Mouse (Mus musculus): Measurements from ENCODE around the gene Hist2h2be.
A peak's percentile ranks its signal among the peaks of the same experiment; 100 is the strongest.
"Not testable (repeated sequence)": the region's sequence is repeated elsewhere in the genome, so short reads cannot be mapped to it uniquely, and the experiment has no call there.

Hist2h2be gene

GRCm38 (mm10) chr3:96198601-96199251 is 22.2 kb upstream of the Hist2h2be start:
- DNase-seq (ENCODE audit: low spot score in 2 of 2): not testable (repeated sequence)

DNA sequence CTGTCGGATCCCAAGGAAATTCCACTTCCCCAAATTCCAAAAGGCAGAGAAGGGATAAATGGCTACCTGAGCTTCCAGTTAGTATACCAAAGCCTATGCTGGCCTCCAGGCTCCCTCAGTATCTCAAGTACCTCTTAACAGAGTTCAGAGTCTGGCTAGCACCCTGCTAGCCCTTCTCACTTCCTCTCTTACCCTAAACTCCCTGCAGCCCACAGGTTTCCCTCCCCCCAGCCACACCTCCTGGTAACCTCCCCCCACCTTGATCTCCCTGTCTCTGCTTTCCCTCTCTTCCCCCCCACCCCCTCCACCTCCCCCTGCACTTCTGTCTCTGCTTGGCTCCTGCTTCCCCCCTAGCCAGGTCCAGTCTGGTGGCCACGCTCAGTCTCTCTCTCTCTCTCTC is 21.2 kb upstream of the Hist2h2be start:
- DNase-seq (ENCODE audit: low spot score in 2 of 2): peak in 1 of 2 experiments; percentile 22

GRCm38 (mm10) chr3:96207819-96208218 is 13.1 kb upstream of the Hist2h2be start:
- DNase-seq (ENCODE audit: low spot score in 2 of 2): no peak

DNA sequence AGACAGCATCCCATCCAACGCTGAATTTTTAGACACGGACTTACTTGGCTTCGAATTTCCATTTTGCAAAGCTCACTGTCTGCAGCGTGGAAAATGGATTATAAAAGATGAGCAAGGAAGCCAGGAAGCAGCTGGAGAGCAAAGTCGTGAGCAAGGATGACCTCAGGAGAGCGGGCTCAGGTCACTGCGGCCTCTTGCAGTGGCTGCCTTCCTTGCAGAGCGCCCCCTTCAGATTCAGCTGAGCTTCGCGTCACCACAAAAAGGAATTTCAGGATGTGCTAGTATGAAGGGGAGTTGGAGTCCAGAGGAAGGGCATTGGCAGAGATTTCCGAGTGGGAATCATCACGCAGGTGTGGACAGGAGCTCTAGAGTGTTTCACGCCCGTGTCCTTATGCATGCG is 11.7 kb upstream of the Hist2h2be start:
- DNase-seq (ENCODE audit: low spot score in 2 of 2): no peak

DNA sequence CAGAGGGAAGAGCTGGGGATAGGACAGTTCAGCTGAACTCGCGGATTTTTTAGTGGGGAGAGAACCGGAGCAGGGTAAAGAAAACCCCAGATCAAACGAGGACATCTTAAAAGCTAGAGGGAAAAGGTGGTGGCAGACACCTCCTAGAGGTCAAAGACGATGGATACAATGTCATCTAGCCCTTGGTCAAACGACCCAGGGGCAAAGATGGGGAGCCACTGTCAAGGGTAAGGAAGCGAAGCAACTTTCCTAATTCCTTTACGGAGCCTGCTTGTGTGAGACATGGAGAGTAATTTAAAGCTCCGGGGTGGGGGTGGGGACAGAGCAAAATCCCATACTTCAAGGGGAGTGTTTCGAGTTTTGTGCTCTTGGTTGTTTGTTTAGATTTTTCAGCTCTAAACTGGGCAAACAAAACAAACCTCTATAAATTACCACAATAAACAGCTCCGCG is 1.7 kb upstream of the Hist2h2be start:
- DNase-seq (ENCODE audit: low spot score in 2 of 2): peak; percentile 54 to 60

DNA sequence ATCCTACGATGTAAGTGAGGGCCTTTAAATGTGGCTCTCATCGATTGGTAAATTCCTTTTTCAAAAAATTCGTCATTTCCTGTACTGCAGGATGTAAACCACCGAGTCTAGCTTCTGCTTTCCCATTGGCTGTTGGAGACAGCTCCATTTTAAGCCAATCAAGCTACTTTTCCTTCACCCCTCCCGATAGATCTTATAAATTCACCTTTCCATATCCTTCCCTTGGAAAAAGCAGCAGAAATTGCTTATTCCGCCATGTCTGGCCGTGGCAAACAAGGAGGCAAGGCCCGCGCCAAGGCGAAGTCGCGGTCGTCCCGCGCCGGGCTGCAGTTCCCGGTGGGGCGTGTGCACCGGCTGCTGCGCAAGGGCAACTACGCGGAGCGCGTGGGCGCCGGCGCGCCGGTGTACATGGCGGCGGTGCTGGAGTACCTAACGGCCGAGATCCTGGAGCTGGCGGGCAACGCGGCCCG is 1.2 kb upstream of the Hist2h2be start, which contains the start of the genes Bola1 and Hist2h2ab:
Gene Bola1 (minus strand): TSS at position 49 of the 470 bp plus-strand sequence.
Gene Hist2h2ab (plus strand): TSS at position 205 of the 470 bp plus-strand sequence.
- DNase-seq (ENCODE audit: low spot score in 2 of 2): peak; percentile 76 to 77

- not testable (repeated sequence) for DNase-seq (ENCODE audit: low spot score in 2 of 2)
Measured at GRCm38 (mm10) chr3:96220131-96220764, 671 bp upstream of the Hist2h2be start.

- no peak for DNase-seq (ENCODE audit: low spot score in 2 of 2)
Measured at GRCm38 (mm10) chr3:96221640-96222038, 720 bp downstream of the Hist2h2be start.

DNA sequence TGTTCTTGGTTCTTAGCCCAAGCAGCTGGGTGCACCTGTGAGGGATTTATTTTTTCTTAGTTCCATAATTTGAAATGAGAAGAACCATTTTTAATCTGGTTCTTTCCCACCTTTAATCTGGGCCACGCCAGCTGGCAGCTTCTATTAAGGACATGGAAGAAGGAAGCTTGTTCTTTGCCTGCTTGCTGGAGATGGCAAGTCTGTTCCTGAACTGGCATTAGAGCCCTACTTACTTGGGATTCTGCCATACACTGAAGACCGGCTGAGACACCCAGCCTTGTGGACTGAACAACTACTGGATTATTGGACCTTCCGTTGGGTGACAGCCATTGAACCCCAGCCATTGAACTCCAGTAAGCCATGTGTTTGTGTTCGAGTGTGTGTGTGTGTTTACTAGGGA is 1.9 kb downstream of the Hist2h2be start:
- no peak for DNase-seq (ENCODE audit: low spot score in 2 of 2)

DNA sequence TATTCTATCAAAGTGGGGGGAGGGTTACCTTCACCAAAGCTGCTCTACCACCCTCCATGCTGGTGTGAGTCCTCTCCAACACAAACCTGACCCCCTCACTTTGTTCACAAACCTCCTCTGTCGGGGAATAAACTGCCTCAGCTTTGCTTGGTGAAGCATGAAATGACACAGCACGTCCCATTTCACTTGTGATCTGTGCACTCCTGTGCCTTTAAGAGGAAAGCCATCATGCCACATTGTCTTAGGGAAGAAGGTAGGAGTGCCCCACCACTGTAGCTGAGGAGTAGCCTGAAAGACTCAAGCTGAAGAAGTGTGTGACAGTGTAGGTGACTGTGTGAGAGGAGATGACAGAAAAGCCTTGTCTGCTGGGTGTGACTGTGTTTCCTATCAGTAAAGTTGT is 4.5 kb downstream of the Hist2h2be start:
- DNase-seq (ENCODE audit: low spot score in 2 of 2): no peak

DNA sequence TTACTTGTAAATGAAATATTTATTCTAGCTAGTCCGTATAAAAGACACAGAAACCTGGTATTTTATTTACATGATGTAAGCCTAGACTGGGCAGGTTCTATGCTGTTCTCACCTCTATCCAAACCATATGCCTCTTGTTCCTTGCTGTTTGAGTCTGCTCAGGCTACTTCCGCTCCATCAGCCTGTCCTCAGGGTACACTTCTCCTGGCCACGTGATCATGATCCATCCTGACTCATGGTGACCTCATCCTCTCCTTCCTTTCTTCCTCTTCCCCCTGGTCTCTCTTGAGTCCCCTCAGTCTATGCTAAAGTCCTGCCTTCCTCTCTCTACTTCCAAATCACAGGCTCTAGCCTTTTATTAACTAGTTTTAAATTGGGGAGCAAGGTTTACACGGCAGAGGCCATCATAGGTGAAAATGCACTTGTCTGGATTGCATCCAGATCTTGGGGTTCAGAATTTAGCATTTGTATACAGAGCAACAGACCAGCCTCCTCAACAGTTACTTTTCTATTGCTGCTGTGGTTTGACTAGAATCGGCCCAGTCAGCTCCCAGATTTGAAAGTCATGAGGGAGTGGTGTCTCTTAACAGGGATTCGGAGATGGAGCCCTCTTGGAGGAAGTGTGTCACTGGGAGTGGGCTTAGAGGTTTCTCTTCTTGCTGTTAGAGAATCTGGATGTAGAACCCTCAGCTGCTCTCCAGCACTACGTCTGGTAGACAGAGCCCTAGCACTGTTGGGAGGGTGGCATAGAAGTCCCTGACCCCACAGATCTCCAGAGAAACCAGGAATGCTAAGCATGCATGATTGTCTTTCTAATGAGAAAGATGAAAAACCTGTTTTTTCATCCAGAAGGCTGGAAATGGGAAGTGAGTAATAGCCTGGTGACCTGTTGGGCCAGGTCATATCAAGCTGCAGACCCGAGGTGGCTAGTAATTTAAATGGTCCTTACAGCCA is 6.1 kb downstream of the Hist2h2be start:
- no peak for DNase-seq (ENCODE audit: low spot score in 2 of 2)

DNA sequence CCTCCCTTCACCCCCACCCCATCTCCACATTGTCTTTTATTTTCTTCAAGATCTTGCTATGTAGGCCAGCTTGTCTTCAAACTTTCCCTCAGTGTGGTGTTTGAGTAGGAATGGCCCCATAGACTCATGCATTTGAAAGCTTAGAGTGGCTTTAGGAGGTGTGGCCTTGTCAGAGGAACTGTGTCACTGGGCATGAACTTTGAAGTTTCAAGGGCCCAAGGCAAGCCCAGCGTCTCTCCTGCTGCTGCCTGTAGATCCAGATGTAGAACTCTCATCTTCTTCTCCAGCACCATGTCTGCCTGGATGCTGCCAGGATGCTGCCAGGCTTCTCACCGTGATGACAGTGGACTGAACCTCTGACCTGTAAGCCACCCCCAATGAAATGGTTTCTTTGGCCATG is 7.9 kb downstream of the Hist2h2be start:
- no peak for DNase-seq (ENCODE audit: low spot score in 2 of 2)

DNA sequence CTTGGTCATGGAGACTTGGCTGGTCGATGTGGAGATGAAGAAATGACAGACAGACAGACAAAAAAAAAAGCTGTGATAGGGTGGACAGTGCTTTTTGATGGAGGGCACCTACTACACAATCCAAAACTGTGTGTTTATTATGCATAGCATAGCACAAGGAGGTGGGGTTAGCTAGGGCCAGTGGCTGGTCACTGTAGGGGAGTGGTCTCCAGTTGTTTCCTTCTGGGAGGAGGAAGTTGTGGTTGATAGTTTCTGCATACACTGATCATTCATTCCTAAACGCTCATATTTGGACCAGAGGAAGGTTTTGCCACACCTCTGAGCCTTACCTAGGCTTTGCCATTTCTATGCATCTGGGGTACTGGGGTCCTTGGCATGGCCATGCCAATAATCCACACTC is 9.5 kb downstream of the Hist2h2be start:
- DNase-seq (ENCODE audit: low spot score in 2 of 2): no peak

GRCm38 (mm10) chr3:96230910-96231757 is 10.2 kb downstream of the Hist2h2be start:
- no peak for DNase-seq (ENCODE audit: low spot score in 2 of 2)

DNA sequence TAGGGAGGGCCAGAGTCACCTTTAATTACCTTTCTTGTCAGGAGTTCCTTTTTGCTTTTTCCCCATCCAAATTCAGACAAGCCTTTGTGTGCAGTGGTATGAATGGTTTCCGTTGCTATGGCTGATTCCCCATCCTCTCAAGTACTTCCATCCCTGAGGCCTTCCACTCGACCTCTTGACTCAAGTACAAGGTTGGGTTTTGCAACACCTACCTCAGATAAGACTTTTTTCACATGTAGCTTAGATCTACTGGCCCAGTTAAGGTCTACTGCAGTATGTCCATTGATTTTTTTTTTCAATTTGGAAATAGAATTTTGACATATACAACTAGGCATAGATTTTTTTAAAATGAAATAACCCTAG is 10.8 kb downstream of the Hist2h2be start:
- no peak for DNase-seq (ENCODE audit: low spot score in 2 of 2)

DNA sequence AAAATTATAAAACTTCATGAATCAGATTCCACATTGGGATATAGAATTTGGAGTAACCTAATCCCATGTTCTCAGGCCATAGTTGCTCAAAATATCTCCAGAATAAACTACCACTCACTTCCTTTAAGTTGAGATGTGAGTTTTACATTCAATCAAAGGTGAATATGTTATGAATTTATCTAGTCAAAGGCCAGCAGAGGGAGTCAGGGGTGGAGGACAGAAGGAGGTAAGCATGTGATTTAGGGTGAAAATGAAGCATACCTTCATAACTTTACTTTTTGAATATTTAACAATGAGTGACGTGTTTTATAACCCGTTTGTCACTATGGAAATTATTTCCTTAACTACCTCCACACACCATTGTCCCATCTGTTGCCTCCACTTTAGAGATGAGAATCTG is 14.0 kb downstream of the Hist2h2be start:
- no peak for DNase-seq (ENCODE audit: low spot score in 2 of 2)

- DNase-seq (ENCODE audit: low spot score in 2 of 2): no peak
Measured at GRCm38 (mm10) chr3:96235836-96236235, 14.9 kb downstream of the Hist2h2be start.

- DNase-seq (ENCODE audit: low spot score in 2 of 2): no peak
Measured at GRCm38 (mm10) chr3:96236834-96237334, 16.0 kb downstream of the Hist2h2be start.

DNA sequence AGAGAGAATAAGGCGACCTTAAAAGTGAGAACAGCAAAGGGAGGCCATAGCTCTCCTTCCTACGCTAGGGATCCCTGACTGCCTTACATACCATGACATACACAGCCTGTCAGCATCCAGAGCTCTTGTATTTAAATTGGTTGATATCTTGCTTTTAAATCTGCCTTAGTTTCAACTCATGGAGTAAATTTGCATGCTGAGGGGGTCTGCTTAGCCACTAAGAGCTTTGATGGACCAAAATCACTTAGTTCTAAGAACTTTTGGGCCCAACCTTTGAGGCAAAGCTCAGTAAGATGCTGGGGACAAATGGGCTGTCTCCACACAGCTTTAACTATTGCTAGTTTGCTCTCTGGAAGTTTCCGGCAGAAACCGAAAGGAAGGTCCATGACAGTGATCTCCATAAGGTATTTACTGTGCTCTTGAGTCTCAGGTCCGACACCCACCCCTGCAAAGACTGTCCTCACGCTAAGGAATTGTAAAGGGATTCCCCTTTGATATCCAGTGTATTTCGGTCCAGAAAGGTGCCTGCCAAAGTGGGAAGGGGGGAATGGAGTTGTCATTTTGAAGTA is 16.5 kb downstream of the Hist2h2be start:
- no peak for DNase-seq (ENCODE audit: low spot score in 2 of 2)

DNA sequence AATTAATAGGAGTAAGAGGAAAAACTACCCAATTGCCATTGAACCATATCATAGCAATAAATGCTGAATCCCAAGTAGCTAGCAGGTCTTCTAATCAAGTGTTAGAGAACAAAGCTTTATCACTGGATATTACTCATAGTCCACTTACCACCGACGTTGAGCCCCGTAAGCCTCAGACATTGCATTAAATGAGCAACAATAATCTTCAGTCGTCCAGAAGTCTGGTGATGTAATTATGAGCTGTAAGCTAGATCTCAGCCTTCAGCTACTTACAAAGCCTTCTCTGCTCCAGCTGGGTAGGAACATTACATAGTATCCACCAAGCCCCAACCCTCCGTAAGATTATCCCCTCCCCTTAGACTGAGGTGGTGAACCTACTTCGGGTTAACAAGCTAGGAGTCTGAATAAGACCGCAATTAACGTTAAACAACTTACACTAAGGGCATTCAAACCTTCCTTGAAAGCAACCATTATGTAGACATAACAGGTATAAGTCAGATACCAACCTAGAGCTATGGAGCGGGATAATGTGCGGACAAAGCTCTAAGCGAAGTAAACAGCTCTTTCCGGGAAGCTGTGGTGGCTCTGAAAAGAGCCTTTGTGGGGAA is 17.1 kb downstream of the Hist2h2be start:
- DNase-seq (ENCODE audit: low spot score in 2 of 2): no peak
